Mouse (Mus musculus) midbrain, embryonic 14.5 days (tissue): Measurements from ENCODE around the gene Coa4. TPM values are rescaled to one million over a fixed set of nuclear protein-coding genes. Genes with fewer than 3 reads are reported as not detected.

Experiments
- ATAC-seq: fragments of 200-750 bp; cut with Nextera tagmentation; 2 replicates; pipeline ENCODE4 v1.8.0; 2017; ENCODE audit warnings: moderate number of reproducible peaks, moderate library complexity; ENCODE audit not compliant: low FRiP score, low TSS enrichment
- DNase-seq: peaks from one replicate; pipeline ENCODE4 v3.0.0-alpha.2; 2015
- H3K27ac ChIP-seq: fragments of 300-500 bp; sonication (generic); replicated peaks from 2 replicates; pipeline ENCODE4 v1.5.1; 2014; ENCODE audit warnings: mild to moderate bottlenecking, low read depth, low read length, moderate library complexity
- H3K27me3 ChIP-seq: fragments of 300-500 bp; sonication (generic); 2 replicates; pipeline ENCODE4 v1.6.1; 2014; ENCODE audit warnings: low read length, control low read depth, mixed read lengths; ENCODE audit not compliant: control insufficient read depth, insufficient read depth
- H3K36me3 ChIP-seq: fragments of 300-500 bp; sonication (generic); 2 replicates; pipeline ENCODE4 v1.6.1; 2014; ENCODE audit warnings: low read length, control low read depth; ENCODE audit not compliant: control insufficient read depth, insufficient read depth
- H3K4me1 ChIP-seq: fragments of 300-500 bp; sonication (generic); 2 replicates; pipeline ENCODE4 v1.6.1; 2014; ENCODE audit warnings: mild to moderate bottlenecking, antibody characterized with exemption, low read length, control low read depth; ENCODE audit not compliant: control insufficient read depth, insufficient read depth
- H3K4me2 ChIP-seq: fragments of 300-500 bp; sonication (generic); 2 replicates; pipeline ENCODE4 v1.6.1; 2014; ENCODE audit warnings: mild to moderate bottlenecking, low read length, moderate library complexity
- H3K4me3 ChIP-seq: fragments of 300-500 bp; sonication (generic); replicated peaks from 2 replicates; pipeline ENCODE4 v1.5.1; 2014; ENCODE audit warnings: low read depth, low read length
- H3K9ac ChIP-seq: fragments of 300-500 bp; sonication (generic); replicated peaks from 2 replicates; pipeline ENCODE4 v1.6.1; 2014; ENCODE audit warnings: mild to moderate bottlenecking, low read length, moderate library complexity
- H3K9me3 ChIP-seq: fragments of 300-500 bp; sonication (generic); 2 replicates; pipeline ENCODE4 v1.6.1; 2016; ENCODE audit warnings: low read length, control low read depth, mixed read lengths; ENCODE audit not compliant: control insufficient read depth
- WGBS: fragments of 180-500 bp; shearing (Covaris S2); extraction: QIAGEN DNeasy Blood & Tissue Kit; methylation state at CpG from one replicate; pipeline ENCODE4 v1.1.7; 2014; 5-methylcytosine and 5-hydroxymethylcytosine counted together
- polyA plus RNA-seq: library from polyadenylated mRNA; unstranded; fragments of >200 nt; fragmentation: Nextera tagmentation; extraction: Ambion mirVana; gene quantifications from 2 replicates; pipeline ENCODE4 v1.2.1, GENCODE M21; 2014

The Coa4 gene
- polyA plus RNA-seq, 1 experiment from 2014 or later, result 16.6 TPM

- DNase-seq (no peak), ATAC-seq (no peak)
- no peaks in the 10 kb centered on the region for H3K9me3 ChIP-seq
- no peaks in the 10 kb centered on the region for H3K4me1 ChIP-seq
- no peaks in the 10 kb centered on the region for H3K36me3 ChIP-seq
- H3K27me3 ChIP-seq, result no peaks in the 10 kb centered on the region
- no peak overlapping the region for H3K27ac ChIP-seq
- H3K4me3 ChIP-seq, result no peak overlapping the region
- H3K4me2 ChIP-seq, result no peak overlapping the region
- WGBS, result 53% methylated on average over 2 of the region's 2 CpGs
- H3K9ac ChIP-seq, result no peak overlapping the region
Measured at GRCm38 (mm10) chr7:100501844-100502373, 35.0 kb upstream of the Coa4 start.

- Histone ChIP-seq H3K27me3 (no peaks in the 10 kb centered on the region), H3K4me2 (no peak overlapping the region), H3K9ac (no peak overlapping the region), H3K27ac (no peak overlapping the region), H3K36me3 (no peaks in the 10 kb centered on the region), H3K4me1 (no peaks in the 10 kb centered on the region), H3K4me3 (no peak overlapping the region), H3K9me3 (no peaks in the 10 kb centered on the region)
- DNase-seq (no peak), ATAC-seq (no peak)
- WGBS, result 83% methylated on average over 7 of the region's 7 CpGs
Measured at GRCm38 (mm10) chr7:100502374-100502922, 34.4 kb upstream of the Coa4 start.

GRCm38 (mm10) chr7:100503076-100503475 lies 33.8 kb upstream of the Coa4 start:
- 87% methylated on average over 5 of the region's 5 CpGs for WGBS
- ATAC-seq, result no peak

GRCm38 (mm10) chr7:100504740-100505487 lies 32.0 kb upstream of the Coa4 start:
- WGBS, result 82% methylated on average over 13 of the region's 13 CpGs
- Histone ChIP-seq H3K4me2 (no peak overlapping the region), H3K36me3 (no peaks in the 10 kb centered on the region), H3K27me3 (no peaks in the 10 kb centered on the region), H3K4me1 (no peaks in the 10 kb centered on the region), H3K9me3 (no peaks in the 10 kb centered on the region), H3K9ac (no peak overlapping the region), H3K4me3 (no peak overlapping the region), H3K27ac (no peak overlapping the region)
- DNase-seq (no peak), ATAC-seq (no peak)

More at GRCm38 (mm10) chr7:100503076-100503475, 33.8 kb upstream of the Coa4 start:
- DNase-seq, result no peak
- H3K4me2 ChIP-seq, result no peak overlapping the region
- no peaks in the 10 kb centered on the region for H3K4me1 ChIP-seq
- H3K9ac ChIP-seq, result no peak overlapping the region
- H3K9me3 ChIP-seq, result no peaks in the 10 kb centered on the region
- H3K27ac ChIP-seq, result no peak overlapping the region
- no peaks in the 10 kb centered on the region for H3K36me3 ChIP-seq
- H3K27me3 ChIP-seq, result no peaks in the 10 kb centered on the region
- no peak overlapping the region for H3K4me3 ChIP-seq

- WGBS, result 79% methylated on average over 4 of the region's 4 CpGs
- no peaks in the 10 kb centered on the region for H3K9me3 ChIP-seq
- H3K27ac ChIP-seq, result no peak overlapping the region
- H3K36me3 ChIP-seq, result no peaks in the 10 kb centered on the region
- no peak for DNase-seq
- no peak for ATAC-seq
- no peaks in the 10 kb centered on the region for H3K4me1 ChIP-seq
- no peaks in the 10 kb centered on the region for H3K27me3 ChIP-seq
- no peak overlapping the region for H3K9ac ChIP-seq
- H3K4me2 ChIP-seq, result no peak overlapping the region
- H3K4me3 ChIP-seq, result no peak overlapping the region
Measured at GRCm38 (mm10) chr7:100506494-100506893, 30.4 kb upstream of the Coa4 start.

- Histone ChIP-seq H3K4me2 (no peak overlapping the region), H3K9ac (no peak overlapping the region), H3K27me3 (no peaks in the 10 kb centered on the region), H3K9me3 (no peaks in the 10 kb centered on the region), H3K4me3 (no peak overlapping the region), H3K4me1 (no peaks in the 10 kb centered on the region), H3K36me3 (no peaks in the 10 kb centered on the region), H3K27ac (no peak overlapping the region)
- no peak for DNase-seq
- 77% methylated on average over 3 of the region's 3 CpGs for WGBS
- no peak for ATAC-seq
Measured at GRCm38 (mm10) chr7:100508670-100509069, 28.2 kb upstream of the Coa4 start.

GRCm38 (mm10) chr7:100511602-100512001 lies 25.3 kb upstream of the Coa4 start:
- Histone ChIP-seq H3K9ac (no peak overlapping the region), H3K27ac (no peak overlapping the region), H3K4me3 (no peak overlapping the region), H3K27me3 (no peaks in the 10 kb centered on the region), H3K9me3 (no peaks in the 10 kb centered on the region), H3K4me2 (no peak overlapping the region), H3K36me3 (no peaks in the 10 kb centered on the region), H3K4me1 (no peaks in the 10 kb centered on the region)
- DNase-seq, result no peak
- WGBS, result 87% methylated on average over 8 of the region's 8 CpGs
- no peak for ATAC-seq

- no peak within 1 kb of the TSS for H3K27ac ChIP-seq
- no peak for ATAC-seq
- H3K9me3 ChIP-seq, result no peaks in the 10 kb centered on the region
- H3K4me3 ChIP-seq, result no peak within 1 kb of the TSS
- no peak within 1 kb of the TSS for H3K9ac ChIP-seq
- H3K4me1 ChIP-seq, result no peaks in the 10 kb centered on the region
- peak; percentile 71 for DNase-seq
- peak within 1 kb of the TSS; percentile 28; the same call in 1 of the 2 replicates for H3K4me2 ChIP-seq
- H3K36me3 ChIP-seq, result no peaks in the 10 kb centered on the region
- H3K27me3 ChIP-seq, result no peaks in the 10 kb centered on the region
- WGBS, result 45% methylated on average over 11 of the region's 11 CpGs
Measured at GRCm38 (mm10) chr7:100514573-100514972, 22.3 kb upstream of the Coa4 start, which contains the start of gene Dnajb13. Gene Dnajb13, minus strand, starts transcription at chr7:100514960.

GRCm38 (mm10) chr7:100520204-100520603 lies 16.7 kb upstream of the Coa4 start:
- DNase-seq (no peak), ATAC-seq (no peak)
- Histone ChIP-seq H3K4me2 (no peak overlapping the region), H3K27ac (no peak overlapping the region), H3K9me3 (no peaks in the 10 kb centered on the region), H3K4me3 (no peak overlapping the region), H3K36me3 (no peaks in the 10 kb centered on the region), H3K27me3 (no peaks in the 10 kb centered on the region), H3K4me1 (no peaks in the 10 kb centered on the region), H3K9ac (no peak overlapping the region)
- 70% methylated on average over 7 of the region's 7 CpGs for WGBS
